9 mouse cellular contexts compared by ENCODE assay signal in genomic region chr19:4441090-4441591, GRCm38 (mm10). TPM values are rescaled to one million over a fixed set of nuclear protein-coding genes. Genes with fewer than 3 reads are reported as not detected.
A peak's percentile ranks its signal among the peaks of the same experiment; 100 is the strongest.
DNase-seq lines count a peak whose midpoint lies in the region; ATAC-seq and TF ChIP-seq lines count a peak whose summit lies in the region.
"Had no signal": no experiment of that assay in that cellular context is flagged by ENCODE, and none has a peak within 500 bp of the region (broad histone marks: within the 10 kb centered on the region; RNA-seq: fewer than 3 reads in every experiment).

No protein-coding gene starts in this region.

- H3K27me3 ChIP-seq in MEL (ENCODE audit: control insufficient read depth in 1 of 2, insufficient read depth in 2 of 2, low read length in 2 of 2), result peaks cover 5 to 8% of the 10 kb centered on the region in 2 experiments; a peak in 2 of 4 replicates
- no peaks in the 10 kb centered on the region for H3K27me3 ChIP-seq in heart, embryonic 12.5 days (replicated peaks)

- H3K4me1 ChIP-seq in MEL (ENCODE audit: control insufficient read depth in 1 of 2, insufficient read depth in 2 of 2, low read length in 2 of 2), result peaks cover 0 to 18% of the 10 kb centered on the region in 2 experiments; a peak in 2 of 4 replicates
- peaks cover 46% of the 10 kb centered on the region for H3K4me1 ChIP-seq in heart, embryonic 12.5 days (replicated peaks)

- peak overlapping the region; percentile 89; the same call in 1 of the 2 replicates for H3K4me2 ChIP-seq in heart, embryonic 12.5 days

- ATAC-seq in heart, embryonic 12.5 days (ENCODE audit: insufficient number of reproducible peaks, low FRiP score), result no peak; the same call in 1 of the 2 replicates
- peak; percentile 49 for ATAC-seq in monocyte, adult 5-6 weeks (replicated peaks; ENCODE audit: insufficient number of reproducible peaks, low FRiP score, low TSS enrichment, poor library complexity, severe bottlenecking)

- peak; percentile 48 for TF ChIP-seq RAD21 in MEL (IDR thresholded peaks at IDR 0.05; ENCODE audit: low read depth, low read length)

- no peak overlapping the region for H3K27ac ChIP-seq in layer of hippocampus, adult 2 months
- H3K27ac ChIP-seq in MEL (ENCODE audit: control insufficient read depth, low read depth, low read length), result peak overlapping the region; percentile 24
- H3K27ac ChIP-seq in heart, embryonic 12.5 days (ENCODE audit: poor library complexity, severe bottlenecking), result no peak overlapping the region

- TF ChIP-seq EP300 in MEL (IDR thresholded peaks at IDR 0.05; ENCODE audit: low read depth in 1 of 2, low read length in 2 of 2), result no peak; a peak in 1 of 4 replicates

- H3K9ac ChIP-seq in MEL (ENCODE audit: control insufficient read depth, low read depth, low read length, poor library complexity, severe bottlenecking), result peak overlapping the region; percentile 46
- H3K9ac ChIP-seq in heart, embryonic 12.5 days, result no peak overlapping the region

- WGBS in heart, embryonic 12.5 days, result 22% methylated on average over 6 of the region's 6 CpGs

- H3K79me2 ChIP-seq in MEL (ENCODE audit: control insufficient read depth, insufficient read depth, low read length, poor library complexity), result no peaks in the 10 kb centered on the region

- no peaks in the 10 kb centered on the region; a peak in 1 of 4 replicates for H3K36me3 ChIP-seq in MEL (ENCODE audit: control insufficient read depth in 1 of 2, insufficient read depth in 2 of 2, low read length in 2 of 2)
- peaks cover 6% of the 10 kb centered on the region; the same call in 1 of the 2 replicates for H3K36me3 ChIP-seq in heart, embryonic 12.5 days

- peak; percentile 84 for TF ChIP-seq CTCF in layer of hippocampus, adult 2 months (conservative IDR thresholded peaks at IDR 0.05)
- TF ChIP-seq CTCF in MEL (IDR thresholded peaks at IDR 0.05 in 2 of 3, conservative IDR thresholded peaks at IDR 0.05 in 1 of 3; ENCODE audit: control insufficient read depth in 1 of 3, insufficient read depth in 1 of 3, low read depth in 2 of 3, low read length in 3 of 3, poor library complexity in 1 of 3, severe bottlenecking in 1 of 3), result peak; percentile 35 to 97 (median 88); a peak in 5 of 6 replicates

- peak in 1 of 2 experiments; percentile 61 for DNase-seq in layer of hippocampus, adult 2 months (ENCODE audit: low spot score in 2 of 2)
- DNase-seq in layer of hippocampus, postnatal 36 days, result no peak
- peak; percentile 91 for DNase-seq in MEL (ENCODE audit: low read depth, low spot score)
- peak; percentile 80 for DNase-seq in cerebellum, adult 9-10 months
- DNase-seq in layer of hippocampus, postnatal 10 days (ENCODE audit: low spot score in 2 of 2), result peak; percentile 56 to 59
- peak; percentile 80 for DNase-seq in thymus, postnatal 4 days

- no peak for TF ChIP-seq POLR2A in MEL (IDR thresholded peaks at IDR 0.05; ENCODE audit: control insufficient read depth in 1 of 2, insufficient read depth in 1 of 2, low read depth in 1 of 2, low read length in 2 of 2, poor library complexity in 1 of 2)

- H3K4me3 ChIP-seq in layer of hippocampus, adult 2 months, result no peak overlapping the region
- H3K4me3 ChIP-seq in MEL (ENCODE audit: control insufficient read depth in 1 of 2, insufficient read depth in 1 of 2, low read depth in 2 of 2, low read length in 2 of 2), result peak overlapping the region; percentile 41 to 43
- no peak overlapping the region for H3K4me3 ChIP-seq in heart, embryonic 12.5 days

- no peaks in the 10 kb centered on the region for H3K9me3 ChIP-seq in MEL (replicated peaks; ENCODE audit: insufficient read depth, low read length)
- H3K9me3 ChIP-seq in heart, embryonic 12.5 days (replicated peaks), result no peaks in the 10 kb centered on the region; the same call in 1 of the 2 replicates

TF ChIP-seq in MEL, 35 proteins besides CTCF, POLR2A, EP300 and RAD21:
- no peak for TF ChIP-seq TBP (IDR thresholded peaks at IDR 0.05; ENCODE audit: low read depth, low read length)
- TF ChIP-seq GABPA (IDR thresholded peaks at IDR 0.05; ENCODE audit: low read depth, low read length), result no peak
- TF ChIP-seq HCFC1 (IDR thresholded peaks at IDR 0.05; ENCODE audit: low read depth, low read length), result peak; percentile 25; the same call in 1 of the 2 replicates
- no peak for TF ChIP-seq POLR2AphosphoS5 (IDR thresholded peaks at IDR 0.05; ENCODE audit: borderline replicate concordance, low read depth, low read length)
- TF ChIP-seq MYC (IDR thresholded peaks at IDR 0.05; ENCODE audit: low read depth, low read length), result no peak
- no peak for TF ChIP-seq ZKSCAN1 (IDR thresholded peaks at IDR 0.05; ENCODE audit: low read depth, low read length)
- TF ChIP-seq MAZ (IDR thresholded peaks at IDR 0.05; ENCODE audit: low read depth, low read length), result no peak
- peak; percentile 70 for TF ChIP-seq SMC3 (IDR thresholded peaks at IDR 0.05; ENCODE audit: low read depth, low read length)
- no peak for TF ChIP-seq POLR2AphosphoS2 (IDR thresholded peaks at IDR 0.05; ENCODE audit: low read length)
- no peak for TF ChIP-seq UBTF (IDR thresholded peaks at IDR 0.05; ENCODE audit: borderline replicate concordance, insufficient read depth, low read depth, low read length)
- TF ChIP-seq E2F4 (IDR thresholded peaks at IDR 0.05; ENCODE audit: borderline replicate concordance, low read depth, low read length), result no peak
- TF ChIP-seq NELFE (IDR thresholded peaks at IDR 0.05; ENCODE audit: low read depth, low read length), result no peak
- TF ChIP-seq ELF1 (IDR thresholded peaks at IDR 0.05; ENCODE audit: low read depth, low read length), result no peak
- TF ChIP-seq MXI1 (IDR thresholded peaks at IDR 0.05; ENCODE audit: low read depth, low read length), result 0 out of 2 replicates have a peak, but pooled peaks have one; percentile 37
- no peak for TF ChIP-seq RCOR1 (IDR thresholded peaks at IDR 0.05; ENCODE audit: low read depth, low read length)
- no peak for TF ChIP-seq TCF12 (IDR thresholded peaks at IDR 0.05; ENCODE audit: low read depth, low read length)
- TF ChIP-seq GATA1 (IDR thresholded peaks at IDR 0.05; ENCODE audit: low read depth, low read length), result peak; percentile 79
- TF ChIP-seq JUND (IDR thresholded peaks at IDR 0.05; ENCODE audit: low read depth, low read length), result no peak
- no peak for TF ChIP-seq BHLHE40 (IDR thresholded peaks at IDR 0.05; ENCODE audit: borderline replicate concordance, low read depth, low read length)
- no peak for TF ChIP-seq MEF2A (IDR thresholded peaks at IDR 0.05; ENCODE audit: extremely low read depth, insufficient replicate concordance, low read depth, low read length, poor library complexity, severe bottlenecking)
- TF ChIP-seq ETS1 (IDR thresholded peaks at IDR 0.05; ENCODE audit: low read depth, low read length), result peak; percentile 30; the same call in 1 of the 2 replicates
- TF ChIP-seq USF1 (IDR thresholded peaks at IDR 0.05; ENCODE audit: low read depth, low read length), result no peak
- no peak for TF ChIP-seq USF2 (IDR thresholded peaks at IDR 0.05; ENCODE audit: borderline replicate concordance in 1 of 2, insufficient read depth in 1 of 2, low read depth in 1 of 2, low read length in 2 of 2)
- TF ChIP-seq KAT2A (conservative IDR thresholded peaks at IDR 0.05; ENCODE audit: low read depth, low read length), result no peak
- TF ChIP-seq MAX (IDR thresholded peaks at IDR 0.05; ENCODE audit: low read length), result no peak
- TF ChIP-seq MYB (IDR thresholded peaks at IDR 0.05; ENCODE audit: low read depth, low read length), result no peak
- peak; percentile 57 for TF ChIP-seq SIN3A (IDR thresholded peaks at IDR 0.05; ENCODE audit: low read length)

RNA-seq across cellular contexts. Expression of gene Rhod, which starts 1.9 kb away (rescaled TPM):
- 1 to 10 TPM in 1 of 2 experiments, under 1 TPM in 1; 0.82 to 1.0 TPM for total RNA-seq in layer of hippocampus, adult 2 months (2021)
- 1 to 10 TPM in 1 of 2 experiments, under 1 TPM in 1; 0.35 to 1.3 TPM for total RNA-seq in layer of hippocampus, postnatal 36 days (2021)
- not detected in 2 replicates for total RNA-seq in MEL (2012; rRNA removed)
- polyA plus RNA-seq in MEL (2012; ENCODE audit: insufficient read depth in 1 of 2, insufficient read length in 2 of 2, low read depth in 1 of 2, low replicate concordance in 2 of 2, missing spikeins in 1 of 2), result under 1 TPM in 1 of 2 experiments, not detected in 1; 0.06 TPM
- polyA plus RNA-seq in heart, embryonic 12.5 days (2016; fragmentation: Nextera tagmentation; extraction: Ambion mirVana), result 23.8 and 25.6 TPM in 2 replicates
- total RNA-seq in layer of hippocampus, postnatal 10 days (2021), result 1 to 10 TPM; 2.2 to 2.3 TPM
- total RNA-seq in monocyte, adult 5-6 weeks (2017), result not detected in 3 replicates

RNA-seq across cellular contexts. Expression of gene Syt12, which starts 36.1 kb away (rescaled TPM):
- 10 to 100 TPM; 28.9 to 31.6 TPM for total RNA-seq in layer of hippocampus, adult 2 months (2021)
- total RNA-seq in layer of hippocampus, postnatal 36 days (2021), result 10 to 100 TPM; 26.1 to 30.0 TPM
- total RNA-seq in MEL (2012; rRNA removed), result not detected in 2 replicates
- polyA plus RNA-seq in MEL (2012; ENCODE audit: insufficient read depth in 1 of 2, insufficient read length in 2 of 2, low read depth in 1 of 2, low replicate concordance in 2 of 2, missing spikeins in 1 of 2), result not detected
- 1.3 TPM in 2 replicates for polyA plus RNA-seq in heart, embryonic 12.5 days (2016; fragmentation: Nextera tagmentation; extraction: Ambion mirVana)
- total RNA-seq in layer of hippocampus, postnatal 10 days (2021), result 10 to 100 TPM; 21.4 to 21.5 TPM
- not detected in 3 replicates for total RNA-seq in monocyte, adult 5-6 weeks (2017)

RNA-seq across cellular contexts. Expression of gene Kdm2a, which starts 43.1 kb away (rescaled TPM):
- total RNA-seq in layer of hippocampus, adult 2 months (2021), result 10 to 100 TPM; 77.5 to 87.8 TPM
- total RNA-seq in layer of hippocampus, postnatal 36 days (2021), result 10 to 100 TPM; 82.4 to 85.3 TPM
- total RNA-seq in MEL (2012; rRNA removed), result 20.3 and 24.8 TPM in 2 replicates
- polyA plus RNA-seq in MEL (2012; ENCODE audit: insufficient read depth in 1 of 2, insufficient read length in 2 of 2, low read depth in 1 of 2, low replicate concordance in 2 of 2, missing spikeins in 1 of 2), result 10 to 100 TPM in 1 of 2 experiments, not detected in 1; 55.9 TPM
- polyA plus RNA-seq in heart, embryonic 12.5 days (2016; fragmentation: Nextera tagmentation; extraction: Ambion mirVana), result 50.9 and 57.7 TPM in 2 replicates
- total RNA-seq in layer of hippocampus, postnatal 10 days (2021), result 10 to 100 TPM; 70.1 to 71.5 TPM
- 109 to 142 TPM (median 139 TPM) in 3 replicates for total RNA-seq in monocyte, adult 5-6 weeks (2017)

RNA-seq across cellular contexts. Expression of gene 2010003K11Rik, which starts 57.2 kb away (rescaled TPM):
- total RNA-seq in layer of hippocampus, adult 2 months (2021), result not detected
- not detected for total RNA-seq in layer of hippocampus, postnatal 36 days (2021)
- total RNA-seq in MEL (2012; rRNA removed), result not detected in 2 replicates
- not detected for polyA plus RNA-seq in MEL (2012; ENCODE audit: insufficient read depth in 1 of 2, insufficient read length in 2 of 2, low read depth in 1 of 2, low replicate concordance in 2 of 2, missing spikeins in 1 of 2)
- not detected in 2 replicates for polyA plus RNA-seq in heart, embryonic 12.5 days (2016; fragmentation: Nextera tagmentation; extraction: Ambion mirVana)
- not detected for total RNA-seq in layer of hippocampus, postnatal 10 days (2021)
- not detected in 3 replicates for total RNA-seq in monocyte, adult 5-6 weeks (2017)
- polyA plus RNA-seq: frontal cortex, adult 2 months had no signal

Comparison
In these comparisons a context has a peak if more than half of its experiments do, and no peak if none do; other contexts are left out.
1. DNase-seq: peak in MEL (single experiment), cerebellum, adult 9-10 months (single experiment), layer of hippocampus, postnatal 10 days (2 of 2) and thymus, postnatal 4 days (single experiment); none in layer of hippocampus, postnatal 36 days (0 of 2).
2. H3K4me3 ChIP-seq: peak in MEL (2 of 2); none in layer of hippocampus, adult 2 months (single experiment) and heart, embryonic 12.5 days (single experiment).
3. RNA of gene Syt12, which starts 36.1 kb away (total RNA-seq): 28.9 to 31.6 TPM in layer of hippocampus, adult 2 months, 26.1 to 30.0 TPM in layer of hippocampus, postnatal 36 days and 21.4 to 21.5 TPM in layer of hippocampus, postnatal 10 days; not detected in MEL and not detected in monocyte, adult 5-6 weeks; every median in the first group is over 10 times any median in the second.